Mouse (Mus musculus): ENCODE data around the gene Tmem210.

Gene Tmem210

GRCm38 (mm10) chr2:25265897-25266656 lies 21.9 kb upstream of the Tmem210 start:
- in situ Hi-C loops (cut with MboI): no loop called here

GRCm38 (mm10) chr2:25266720-25267119 lies 21.2 kb upstream of the Tmem210 start:
- in situ Hi-C loops (cut with MboI): no loop called here

DNA sequence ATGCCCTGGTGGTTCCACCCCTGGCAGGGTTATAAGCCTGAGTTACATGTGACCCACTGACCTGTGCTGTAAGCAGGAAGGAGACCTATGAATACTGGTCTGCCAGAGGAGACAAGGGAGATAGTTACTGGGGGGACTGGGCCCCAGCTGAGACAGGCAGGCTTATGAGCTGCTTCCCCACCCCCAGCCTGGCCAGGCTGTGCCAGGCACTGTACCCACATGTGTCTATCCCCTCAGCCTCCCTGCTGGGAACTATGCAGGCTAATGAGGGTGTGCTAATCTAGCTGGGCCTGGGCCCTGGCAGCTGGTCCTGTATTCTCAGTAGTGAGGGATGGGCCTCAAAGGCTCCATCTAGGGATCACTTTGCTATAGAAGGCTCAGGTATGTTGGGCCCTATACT lies 20.7 kb upstream of the Tmem210 start:
- in situ Hi-C loops (cut with MboI): no loop called here

- in situ Hi-C loops (cut with MboI): no loop called here
Measured at GRCm38 (mm10) chr2:25267746-25268309, 20.1 kb upstream of the Tmem210 start.

- in situ Hi-C loops (cut with MboI): no loop called here
Measured at GRCm38 (mm10) chr2:25271827-25272511, 16.0 kb upstream of the Tmem210 start, which contains the start of the genes Ssna1 and Anapc2. Ssna1 (minus strand) TSS chr2:25272438. Anapc2 (plus strand) TSS chr2:25272478.

- in situ Hi-C loops (cut with MboI): no loop called here
Measured at GRCm38 (mm10) chr2:25272515-25272914, 15.4 kb upstream of the Tmem210 start.

- in situ Hi-C loops (cut with MboI): no loop called here
Measured at GRCm38 (mm10) chr2:25273010-25273409, 14.9 kb upstream of the Tmem210 start.

- in situ Hi-C loops (cut with MboI): no loop called here
Measured at GRCm38 (mm10) chr2:25278928-25279882, 8.7 kb upstream of the Tmem210 start.

GRCm38 (mm10) chr2:25285551-25285950 lies 2.4 kb upstream of the Tmem210 start:
- in situ Hi-C loops (cut with MboI): no loop called here

DNA sequence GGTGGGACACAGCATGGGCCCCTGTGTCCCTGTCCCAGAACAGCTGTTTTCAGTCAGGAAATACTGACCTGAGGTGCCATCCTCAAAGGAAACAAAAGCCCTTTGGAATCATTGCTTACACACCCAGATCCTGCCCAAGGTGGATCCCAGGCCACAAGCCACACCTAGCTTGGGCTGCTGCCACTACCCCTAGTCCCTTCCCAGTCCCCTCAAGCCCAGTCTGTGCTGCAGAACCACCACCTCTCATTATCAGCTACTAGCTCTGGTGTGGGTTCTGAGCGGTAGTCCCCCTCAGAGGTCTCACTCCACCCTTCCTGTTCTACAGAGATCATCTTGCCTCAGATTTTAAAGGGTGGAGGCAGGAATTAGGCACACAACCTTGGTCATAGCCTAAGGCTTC lies 1.6 kb upstream of the Tmem210 start:
- in situ Hi-C loops (cut with MboI): no loop called here

DNA sequence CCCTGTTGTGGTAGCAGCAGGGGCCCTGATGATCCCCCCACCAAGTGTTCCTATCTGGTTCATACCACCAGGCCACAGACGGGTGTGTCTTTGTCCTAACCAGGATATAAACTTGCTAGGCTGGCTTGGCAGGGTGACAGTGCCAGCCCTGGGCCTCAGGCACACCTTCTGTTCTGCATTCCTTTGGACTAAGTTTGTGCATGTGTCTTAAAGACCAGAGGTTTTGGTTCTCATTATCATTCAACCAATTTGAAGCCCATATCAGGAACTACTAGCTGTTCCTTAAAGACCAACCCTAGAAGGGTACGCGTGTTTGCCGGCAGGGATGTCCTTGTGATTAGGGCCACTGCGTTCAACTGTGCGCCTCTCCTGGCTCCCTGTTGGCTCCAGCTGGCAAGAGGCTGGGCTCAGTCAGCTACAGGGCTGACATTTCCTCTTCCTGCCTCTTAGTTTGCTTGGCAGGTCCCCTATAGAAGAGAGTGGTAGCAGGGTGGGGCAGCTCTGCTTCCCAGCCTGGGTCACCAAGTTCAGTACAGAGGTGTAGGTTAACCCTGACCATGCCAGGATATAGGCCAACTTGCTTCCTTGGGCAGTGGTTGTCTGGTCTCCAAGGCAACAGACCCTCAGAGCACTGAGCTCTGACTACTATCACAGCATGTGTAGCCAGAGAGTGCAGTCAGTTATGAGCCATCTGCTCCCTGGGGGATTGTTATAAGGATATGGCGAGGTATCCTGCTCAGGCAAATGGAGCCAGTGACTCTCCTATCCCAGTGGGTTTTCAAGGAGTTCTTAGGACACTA lies 908 bp upstream of the Tmem210 start:
- in situ Hi-C loops (cut with MboI): no loop called here

DNA sequence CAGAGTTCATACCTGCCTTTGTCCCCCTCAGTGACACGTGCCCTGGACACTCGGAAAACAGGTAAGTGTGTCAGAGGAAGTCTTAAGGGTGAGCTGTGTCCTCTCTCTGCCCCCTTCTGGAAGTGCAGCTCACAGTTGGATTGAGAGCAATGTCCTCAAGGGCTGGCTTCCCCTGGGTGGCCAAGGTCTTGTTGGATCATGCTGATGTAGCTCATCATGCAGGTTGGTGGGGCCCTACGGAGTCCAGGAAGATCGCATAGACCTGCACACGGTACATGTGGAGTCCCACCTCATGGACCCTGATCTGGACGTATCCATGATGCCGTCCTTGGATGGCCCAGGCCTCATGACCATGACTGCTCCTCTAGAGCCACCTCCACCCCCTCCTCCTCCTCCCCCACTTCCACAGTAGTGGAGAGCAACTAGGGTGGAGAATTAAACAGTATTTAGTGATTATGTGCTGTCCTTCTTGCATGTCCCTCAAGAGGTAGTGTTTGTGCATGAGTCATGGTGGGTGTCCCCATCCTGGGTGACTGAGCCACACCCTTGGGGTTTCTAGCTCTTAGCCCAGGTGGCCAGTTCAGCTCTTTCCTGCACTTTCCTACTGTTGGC lies 895 bp downstream of the Tmem210 start:
- in situ Hi-C loops (cut with MboI): no loop called here

DNA sequence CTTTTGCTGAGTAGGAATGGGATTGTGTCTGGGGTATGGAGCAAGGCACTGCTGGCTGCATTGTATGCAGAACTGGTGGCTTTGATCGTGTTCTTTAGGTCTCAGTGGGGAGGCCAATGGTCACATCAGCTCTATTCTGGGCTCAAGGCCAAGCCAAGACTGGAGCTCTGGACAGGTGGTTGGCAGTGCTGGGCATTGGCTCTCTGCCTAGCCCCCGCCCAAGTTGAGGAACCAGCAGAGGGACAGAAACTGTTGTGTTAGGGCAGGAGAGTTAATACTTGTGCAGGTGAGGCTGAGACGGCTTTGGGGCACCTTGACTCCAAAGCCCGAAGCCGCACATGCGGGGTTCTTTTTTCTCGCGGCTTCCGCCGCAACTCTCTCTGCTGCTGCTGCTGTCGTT lies 1.7 kb downstream of the Tmem210 start, which contains the start of gene Lrrc26:
Lrrc26 (plus strand) TSS at position 265 of the 400 bp plus-strand sequence.
- in situ Hi-C loops (cut with MboI): no loop called here

DNA sequence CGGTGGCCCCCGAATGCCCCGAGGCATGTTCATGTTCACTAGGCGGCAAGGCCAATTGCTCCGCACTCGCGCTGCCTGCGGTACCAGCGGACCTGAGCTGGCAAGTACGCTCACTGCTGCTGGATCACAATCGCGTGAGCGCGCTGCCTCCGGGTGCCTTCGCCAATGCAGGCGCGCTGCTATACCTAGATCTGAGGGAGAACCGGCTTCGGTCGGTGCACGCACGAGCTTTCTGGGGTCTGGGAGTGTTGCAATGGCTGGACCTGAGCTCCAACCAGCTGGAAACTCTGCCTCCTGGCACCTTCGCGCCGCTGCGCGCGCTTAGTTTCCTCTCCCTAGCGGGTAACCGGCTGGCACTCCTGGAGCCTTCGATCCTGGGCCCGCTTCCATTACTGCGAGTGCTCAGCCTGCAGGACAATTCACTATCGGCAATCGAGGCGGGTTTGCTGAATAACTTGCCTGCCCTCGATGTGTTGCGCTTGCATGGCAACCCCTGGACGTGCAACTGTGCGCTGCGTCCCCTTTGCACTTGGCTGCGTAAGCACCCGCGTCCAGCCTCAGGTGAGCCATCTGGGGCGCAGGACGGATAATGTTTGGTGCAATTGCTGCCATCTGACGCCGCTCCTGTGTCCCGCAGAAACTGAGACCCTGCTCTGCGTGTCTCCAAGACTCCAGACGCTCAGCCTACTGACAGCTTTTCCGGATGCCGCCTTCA lies 2.3 kb downstream of the Tmem210 start:
- in situ Hi-C loops (cut with MboI): no loop called here

DNA sequence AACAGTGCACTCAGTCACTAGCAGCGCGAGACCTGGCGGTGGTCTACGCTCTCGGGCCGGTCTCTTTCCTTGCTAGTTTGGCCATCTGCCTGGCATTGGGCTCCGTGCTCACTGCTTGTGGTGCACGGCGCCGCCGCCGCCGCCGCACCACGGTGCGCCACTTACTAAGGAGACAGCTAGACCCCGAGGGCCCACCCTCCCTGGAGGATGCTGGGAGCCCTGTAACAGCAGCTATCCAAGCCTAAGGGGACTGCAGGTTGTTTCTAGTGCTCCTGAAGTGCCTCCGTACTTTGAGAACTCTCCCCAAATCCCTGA lies 2.8 kb downstream of the Tmem210 start:
- in situ Hi-C loops (cut with MboI): no loop called here

GRCm38 (mm10) chr2:25291184-25292053 lies 3.5 kb downstream of the Tmem210 start:
- in situ Hi-C loops (cut with MboI): no loop called here

DNA sequence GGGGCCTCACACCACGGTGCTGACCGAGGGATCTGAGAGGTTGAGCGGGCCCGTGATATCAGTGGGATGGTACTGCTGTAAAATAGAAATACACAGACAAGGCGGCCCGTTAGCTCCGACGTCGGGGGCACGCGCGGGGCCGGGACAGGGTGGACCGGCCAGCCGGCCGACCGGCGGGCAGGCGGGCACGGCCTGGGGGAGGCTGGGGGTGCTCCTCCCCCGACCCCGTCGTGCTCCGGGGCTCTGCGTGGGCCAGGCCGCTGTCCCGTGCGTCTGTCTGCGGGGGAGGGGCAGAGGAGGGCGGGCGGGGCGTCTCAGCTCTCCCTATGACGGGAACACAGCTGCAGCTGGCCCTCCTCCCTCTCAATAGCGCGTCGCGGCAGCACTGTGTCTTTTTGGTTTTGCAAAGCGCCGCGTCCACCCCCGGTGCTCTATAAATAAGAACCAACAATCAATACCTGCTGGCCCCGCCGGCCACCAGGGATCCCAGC lies 4.2 kb downstream of the Tmem210 start:
- in situ Hi-C loops (cut with MboI): no loop called here

DNA sequence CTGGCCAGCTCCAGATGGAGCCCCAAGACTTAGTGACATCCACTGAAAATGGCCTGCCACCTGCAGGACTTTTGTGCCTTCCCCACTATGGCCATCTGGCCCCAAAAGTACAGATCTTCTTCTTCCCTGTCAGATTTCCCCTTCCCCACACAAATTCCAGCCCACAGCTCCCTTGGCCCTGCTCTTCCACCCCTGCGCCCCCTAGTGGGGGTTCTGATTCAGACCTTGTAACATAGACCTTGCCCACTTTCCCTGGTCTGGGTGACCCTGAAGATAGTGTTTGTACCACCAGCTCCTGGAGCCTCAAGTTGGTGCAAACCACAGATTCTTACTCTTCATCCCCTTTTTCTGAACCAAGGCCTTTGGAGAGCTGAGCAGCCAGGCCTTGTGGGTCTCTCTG lies 4.9 kb downstream of the Tmem210 start:
- in situ Hi-C loops (cut with MboI): no loop called here

- in situ Hi-C loops (cut with MboI): no loop called here
Measured at GRCm38 (mm10) chr2:25293706-25294105, 5.8 kb downstream of the Tmem210 start.
